Mouse (Mus musculus) stomach, postnatal 0 days (tissue): Measurements from ENCODE around the gene Slc24a3. TPM values are rescaled to one million over a fixed set of nuclear protein-coding genes. Genes with fewer than 3 reads are reported as not detected.

Experiments used
- ATAC-seq: fragments of 200-750 bp; cut with Nextera tagmentation; 2 replicates; pipeline ENCODE4 v1.8.0; 2017; ENCODE audit not compliant: low FRiP score, low TSS enrichment
- DNase-seq: peaks from one replicate; pipeline ENCODE4 v3.0.0-alpha.2; 2016; ENCODE audit warnings: low spot score
- H3K27ac ChIP-seq: fragments of 300-500 bp; sonication (generic); replicated peaks from 2 replicates; pipeline ENCODE4 v1.5.1; 2014; ENCODE audit warnings: mild to moderate bottlenecking, control low read depth
- H3K27me3 ChIP-seq: fragments of 300-500 bp; sonication (generic); 2 replicates; pipeline ENCODE4 v1.6.1; 2014; ENCODE audit warnings: low read length; ENCODE audit not compliant: control insufficient read depth, insufficient read depth
- H3K36me3 ChIP-seq: fragments of 300-500 bp; sonication (generic); 2 replicates; pipeline ENCODE4 v1.6.1; 2014; ENCODE audit warnings: low read length, mixed read lengths; ENCODE audit not compliant: control insufficient read depth, insufficient read depth
- H3K4me1 ChIP-seq: fragments of 300-500 bp; sonication (generic); replicated peaks from 2 replicates; pipeline ENCODE4 v1.6.1; 2014; ENCODE audit warnings: antibody characterized with exemption; ENCODE audit not compliant: control insufficient read depth, insufficient read depth
- H3K4me2 ChIP-seq: fragments of 300-500 bp; sonication (generic); replicated peaks from 2 replicates; pipeline ENCODE4 v1.6.1; 2014; ENCODE audit warnings: low read depth, mild to moderate bottlenecking, control low read depth, moderate library complexity
- H3K4me3 ChIP-seq: fragments of 300-500 bp; sonication (generic); 2 replicates; pipeline ENCODE4 v1.5.1; 2014; ENCODE audit warnings: low read depth, low read length, control low read depth
- H3K9ac ChIP-seq: fragments of 300-500 bp; sonication (generic); 2 replicates; pipeline ENCODE4 v1.6.1; 2014; ENCODE audit warnings: mild to moderate bottlenecking, low read length, control low read depth, mixed read lengths
- H3K9me3 ChIP-seq: fragments of 300-500 bp; sonication (generic); 2 replicates; pipeline ENCODE4 v1.6.1; 2016; ENCODE audit warnings: low read length; ENCODE audit not compliant: control insufficient read depth
- CTCF ChIP-seq: IDR thresholded peaks from 2 replicates; pipeline ENCODE4 v1.5.1; 2016; ENCODE audit warnings: antibody characterized with exemption, low read depth, mild to moderate bottlenecking, moderate library complexity
- EP300 ChIP-seq: optimal IDR thresholded peaks from 2 replicates; pipeline ENCODE3; 2016; ENCODE audit warnings: antibody characterized with exemption
- WGBS: fragments of 180-500 bp; shearing (Covaris S2); extraction: QIAGEN DNeasy Blood & Tissue Kit; methylation state at CpG from one replicate; pipeline ENCODE4 v1.1.7; 2014; 5-methylcytosine and 5-hydroxymethylcytosine counted together
- polyA plus RNA-seq: library from polyadenylated mRNA; unstranded; fragments of >200 nt; fragmentation: Nextera tagmentation; extraction: Ambion mirVana; gene quantifications from 2 replicates; pipeline ENCODE4 v1.2.1, GENCODE M21; 2015

Gene Slc24a3
- polyA plus RNA-seq, 1 experiment from 2014 or later: 5.7 TPM

DNA sequence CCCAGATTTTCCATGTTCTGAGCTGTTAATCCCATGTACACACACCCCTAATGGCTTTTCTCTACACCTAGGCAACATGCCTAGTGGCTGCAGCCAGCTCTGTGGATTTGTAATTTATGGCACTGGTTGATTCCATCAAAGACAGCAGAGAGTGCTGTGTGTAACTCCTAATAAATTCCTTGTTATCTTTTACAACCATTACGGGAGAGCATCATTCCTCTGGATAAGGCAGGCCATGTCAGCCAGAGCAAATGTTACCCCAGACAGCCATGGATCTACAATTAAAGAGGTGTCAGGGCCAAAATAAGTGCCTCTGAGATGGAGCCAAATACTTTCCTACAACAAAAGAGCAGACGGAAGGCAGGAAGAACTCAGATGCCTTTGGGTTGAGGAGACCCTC is 49.0 kb downstream of the Slc24a3 start:
- DNase-seq (no peak), ATAC-seq (no peak)
- Histone ChIP-seq H3K9ac (no peak overlapping the region), H3K27me3 (no peaks in the 10 kb centered on the region), H3K36me3 (no peaks in the 10 kb centered on the region), H3K4me3 (no peak overlapping the region), H3K27ac (no peak overlapping the region), H3K9me3 (no peaks in the 10 kb centered on the region), H3K4me1 (no peaks in the 10 kb centered on the region), H3K4me2 (no peak overlapping the region)
- TF ChIP-seq CTCF (no peak), EP300 (no peak)
- 66% methylated on average over 2 of the region's 2 CpGs for WGBS

DNA sequence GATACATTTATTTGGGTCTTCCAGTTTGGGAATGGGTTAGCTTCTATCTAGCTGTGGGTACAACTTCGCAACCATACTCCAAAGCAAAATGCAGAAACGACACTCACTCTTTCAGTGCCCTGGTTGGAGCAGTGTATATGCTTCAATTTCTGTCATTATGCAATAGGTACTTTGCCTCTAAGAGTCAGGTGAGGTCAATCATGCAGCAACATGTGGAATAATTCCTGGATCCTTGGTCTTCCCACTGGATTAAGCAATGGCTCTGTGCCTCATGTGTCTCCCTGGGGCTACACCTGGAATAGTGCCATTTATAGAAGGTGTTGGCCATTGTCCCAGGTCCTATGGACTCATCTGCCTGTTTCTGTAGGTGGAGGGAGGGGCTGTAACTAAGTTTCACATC is 49.9 kb downstream of the Slc24a3 start:
- Histone ChIP-seq H3K9ac (no peak overlapping the region), H3K27ac (no peak overlapping the region), H3K27me3 (no peaks in the 10 kb centered on the region), H3K4me3 (no peak overlapping the region), H3K4me1 (no peaks in the 10 kb centered on the region), H3K4me2 (no peak overlapping the region), H3K36me3 (no peaks in the 10 kb centered on the region), H3K9me3 (no peaks in the 10 kb centered on the region)
- no peak for TF ChIP-seq CTCF
- no peak for TF ChIP-seq EP300
- WGBS: 89% methylated on average over 2 of the region's 2 CpGs
- DNase-seq (no peak), ATAC-seq (no peak)

DNA sequence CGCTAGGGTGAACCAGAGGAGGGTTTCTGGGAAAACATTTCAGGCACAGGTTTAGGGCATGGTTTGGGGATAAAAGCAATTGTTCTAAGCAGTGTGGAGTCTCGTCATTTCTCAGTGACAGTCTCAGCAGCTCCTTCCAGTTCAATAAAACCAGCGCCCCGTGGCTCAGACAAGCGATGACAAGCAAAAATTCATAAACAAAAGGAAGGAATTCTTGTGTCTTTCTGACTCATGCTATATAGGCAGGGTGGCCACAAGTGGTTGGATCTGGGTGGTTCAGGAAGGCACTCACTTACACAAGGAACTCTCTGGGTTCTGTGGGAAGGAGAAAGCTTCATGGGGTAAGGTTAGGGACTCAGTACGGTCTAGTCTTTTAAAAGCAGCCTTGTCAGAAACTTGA is 51.7 kb downstream of the Slc24a3 start:
- Histone ChIP-seq H3K27me3 (no peaks in the 10 kb centered on the region), H3K4me1 (no peaks in the 10 kb centered on the region), H3K4me2 (no peak overlapping the region), H3K9me3 (no peaks in the 10 kb centered on the region), H3K36me3 (no peaks in the 10 kb centered on the region), H3K27ac (no peak overlapping the region), H3K9ac (no peak overlapping the region), H3K4me3 (no peak overlapping the region)
- TF ChIP-seq CTCF (no peak), EP300 (no peak)
- ATAC-seq (no peak), DNase-seq (no peak)
- WGBS: 60% methylated on average over 6 of the region's 6 CpGs

DNA sequence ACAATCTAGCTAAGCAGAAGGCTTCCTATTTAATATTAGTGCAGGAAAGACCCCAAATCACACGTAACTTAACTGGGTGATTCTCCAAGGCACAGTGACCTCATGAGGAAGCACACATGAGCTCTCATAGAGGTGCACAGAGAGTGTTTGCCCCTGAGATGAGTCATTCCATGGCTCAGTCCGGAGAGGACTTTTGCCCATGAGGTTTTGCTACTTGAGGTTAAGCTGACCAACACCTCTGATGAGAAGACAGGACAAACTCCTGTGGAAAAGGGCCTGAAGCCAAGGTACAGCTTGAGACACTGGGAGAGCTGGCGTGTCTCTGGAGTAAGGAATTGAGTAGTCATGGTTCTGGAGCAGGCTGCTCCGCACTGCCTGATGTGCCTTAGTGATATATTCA is 56.1 kb downstream of the Slc24a3 start:
- DNase-seq (no peak), ATAC-seq (no peak)
- H3K4me3 ChIP-seq: no peak overlapping the region
- 91% methylated on average over 4 of the region's 4 CpGs for WGBS
- TF ChIP-seq CTCF (no peak), EP300 (no peak)
- H3K27me3 ChIP-seq: no peaks in the 10 kb centered on the region
- no peaks in the 10 kb centered on the region for H3K36me3 ChIP-seq
- no peaks in the 10 kb centered on the region for H3K9me3 ChIP-seq
- no peak overlapping the region for H3K27ac ChIP-seq
- H3K4me2 ChIP-seq: no peak overlapping the region
- no peaks in the 10 kb centered on the region for H3K4me1 ChIP-seq
- H3K9ac ChIP-seq: no peak overlapping the region

DNA sequence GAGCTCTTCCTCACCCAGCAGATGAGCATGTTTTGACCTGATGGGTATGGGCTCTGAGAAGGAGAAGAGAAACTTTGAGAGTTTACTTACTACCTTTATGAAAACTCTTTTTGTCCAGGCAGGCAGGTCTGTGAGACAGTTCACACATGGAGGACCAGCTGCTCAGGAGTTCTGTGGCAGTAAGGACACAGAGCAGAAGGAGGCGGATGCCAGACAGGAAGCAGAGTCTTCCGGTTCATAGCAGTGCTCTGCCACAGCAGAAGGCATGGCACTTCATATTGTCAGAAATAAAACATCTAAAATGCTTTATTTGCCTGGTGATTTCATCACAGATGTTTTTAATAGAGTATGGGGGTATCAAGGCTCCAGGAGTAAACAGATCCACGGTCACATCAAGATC is 58.1 kb downstream of the Slc24a3 start:
- ATAC-seq (no peak), DNase-seq (no peak)
- H3K27me3 ChIP-seq: no peaks in the 10 kb centered on the region

DNA sequence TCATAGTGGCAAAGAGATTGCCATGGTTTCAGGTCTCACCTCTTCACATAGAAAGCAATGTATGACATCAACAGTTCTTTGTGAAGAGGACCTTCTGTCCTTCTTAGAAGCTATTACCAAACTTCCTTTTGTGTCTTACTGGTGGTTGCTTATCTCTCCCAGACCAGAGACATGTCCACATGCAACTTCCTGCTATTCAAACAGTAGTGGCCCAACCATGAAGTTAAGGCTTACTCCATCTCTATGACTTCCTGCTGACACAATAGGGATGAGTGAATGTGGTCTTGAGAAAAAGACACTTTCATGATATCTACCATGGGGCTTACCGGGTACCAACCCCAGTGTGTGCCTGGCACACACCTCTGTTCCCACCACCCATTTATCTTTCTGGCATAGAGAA is 58.5 kb downstream of the Slc24a3 start:
- H3K9ac ChIP-seq: no peak overlapping the region
- no peak overlapping the region for H3K27ac ChIP-seq
- H3K36me3 ChIP-seq: no peaks in the 10 kb centered on the region
- H3K4me2 ChIP-seq: no peak overlapping the region
- H3K4me1 ChIP-seq: no peaks in the 10 kb centered on the region
- H3K27me3 ChIP-seq: no peaks in the 10 kb centered on the region
- H3K4me3 ChIP-seq: no peak overlapping the region
- TF ChIP-seq EP300 (no peak), CTCF (no peak)
- H3K9me3 ChIP-seq: no peaks in the 10 kb centered on the region
- DNase-seq (no peak), ATAC-seq (no peak)
- 85% methylated on average over 1 of the region's 1 CpGs for WGBS

More for the DNA sequence above, 58.1 kb downstream of the Slc24a3 start:
- H3K36me3 ChIP-seq: no peaks in the 10 kb centered on the region
- H3K27ac ChIP-seq: no peak overlapping the region
- H3K9me3 ChIP-seq: no peaks in the 10 kb centered on the region
- H3K4me1 ChIP-seq: no peaks in the 10 kb centered on the region
- no peak overlapping the region for H3K4me3 ChIP-seq
- TF ChIP-seq CTCF (no peak), EP300 (no peak)
- H3K4me2 ChIP-seq: no peak overlapping the region
- no peak overlapping the region for H3K9ac ChIP-seq
- WGBS: 72% methylated on average over 3 of the region's 3 CpGs
